Mouse (Mus musculus) heart, embryonic 11.5 days (tissue): ENCODE results near the gene Tmem135. TPM values are rescaled to one million over a fixed set of nuclear protein-coding genes. Genes with fewer than 3 reads are reported as not detected.
"Not testable (repeated sequence)": the region's sequence is repeated elsewhere in the genome, so short reads cannot be mapped to it uniquely, and the experiment has no call there.

Source experiments
- ATAC-seq: fragments of 200-750 bp; cut with Nextera tagmentation; replicated peaks from 2 replicates; pipeline ENCODE4 v1.8.0; 2017; ENCODE audit warnings: moderate library complexity; ENCODE audit not compliant: insufficient number of reproducible peaks, low FRiP score, low TSS enrichment
- H3K27ac ChIP-seq: fragments of 300-500 bp; sonication (generic); 2 replicates; pipeline ENCODE4 v1.5.1; 2014; ENCODE audit warnings: mild to moderate bottlenecking, low read depth, low read length
- H3K27me3 ChIP-seq: fragments of 300-500 bp; sonication (generic); 2 replicates; pipeline ENCODE4 v1.6.1; 2014; ENCODE audit warnings: mild to moderate bottlenecking, low read length, mixed read lengths; ENCODE audit not compliant: control insufficient read depth, insufficient read depth
- H3K36me3 ChIP-seq: fragments of 300-500 bp; sonication (generic); 2 replicates; pipeline ENCODE4 v1.6.1; 2014; ENCODE audit warnings: mild to moderate bottlenecking, low read length, moderate library complexity, mixed read lengths; ENCODE audit not compliant: control insufficient read depth, insufficient read depth
- H3K4me1 ChIP-seq: fragments of 300-500 bp; sonication (generic); 2 replicates; pipeline ENCODE4 v1.6.1; 2014; ENCODE audit warnings: low read length; ENCODE audit not compliant: control insufficient read depth, insufficient read depth
- H3K4me2 ChIP-seq: fragments of 300-500 bp; sonication (generic); 2 replicates; pipeline ENCODE4 v1.6.1; 2014; ENCODE audit warnings: mild to moderate bottlenecking, moderate library complexity
- H3K4me3 ChIP-seq: fragments of 300-500 bp; sonication (generic); 2 replicates; pipeline ENCODE4 v1.5.1; 2014; ENCODE audit warnings: low read depth, low read length
- H3K9ac ChIP-seq: fragments of 300-500 bp; sonication (generic); 2 replicates; pipeline ENCODE4 v1.6.1; 2014; ENCODE audit warnings: mild to moderate bottlenecking, low read depth, low read length, moderate library complexity
- H3K9me3 ChIP-seq: fragments of 300-500 bp; sonication (generic); replicated peaks from 2 replicates; pipeline ENCODE4 v1.6.1; 2016; ENCODE audit warnings: low read length; ENCODE audit not compliant: control insufficient read depth
- WGBS: fragments of 180-500 bp; shearing (Covaris S2); extraction: QIAGEN DNeasy Blood & Tissue Kit; methylation state at CpG from one replicate; pipeline ENCODE4 v1.1.7; 2014; ENCODE audit not compliant: insufficient replicate concordance; 5-methylcytosine and 5-hydroxymethylcytosine counted together
- polyA plus RNA-seq: library from polyadenylated mRNA; unstranded; fragments of >200 nt; fragmentation: Nextera tagmentation; extraction: Ambion mirVana; gene quantifications from 2 replicates; pipeline ENCODE4 v1.2.1, GENCODE M21; 2014

The Tmem135 gene
- polyA plus RNA-seq, 1 experiment from 2014 or later: 27.2 TPM

DNA sequence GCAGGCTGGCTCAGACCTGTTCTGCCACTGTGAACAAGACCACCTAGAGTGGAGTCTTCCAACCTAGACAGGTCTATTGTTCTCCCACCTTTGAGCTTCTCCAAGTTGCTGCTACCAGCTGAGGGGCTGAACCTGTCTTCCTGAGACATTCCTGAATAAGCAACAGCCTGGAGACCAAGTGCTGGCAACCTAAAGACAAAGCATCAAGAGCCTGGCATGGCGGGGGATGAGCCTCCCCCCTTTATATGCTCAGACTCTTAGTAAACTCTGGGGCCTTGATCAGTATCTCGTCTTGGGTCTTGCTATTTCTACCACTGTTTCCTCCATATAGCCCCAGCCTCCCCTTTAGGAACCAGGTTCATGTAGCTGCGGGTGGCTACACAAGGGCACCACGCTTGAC is 81.3 kb downstream of the Tmem135 start:
- H3K9ac ChIP-seq, H3K4me1 ChIP-seq, H3K9me3 ChIP-seq, H3K27ac ChIP-seq, H3K4me3 ChIP-seq, ATAC-seq, H3K4me2 ChIP-seq, H3K27me3 ChIP-seq, H3K36me3 ChIP-seq: not testable (repeated sequence)
- WGBS: 83% methylated on average over 4 of the region's 4 CpGs

DNA sequence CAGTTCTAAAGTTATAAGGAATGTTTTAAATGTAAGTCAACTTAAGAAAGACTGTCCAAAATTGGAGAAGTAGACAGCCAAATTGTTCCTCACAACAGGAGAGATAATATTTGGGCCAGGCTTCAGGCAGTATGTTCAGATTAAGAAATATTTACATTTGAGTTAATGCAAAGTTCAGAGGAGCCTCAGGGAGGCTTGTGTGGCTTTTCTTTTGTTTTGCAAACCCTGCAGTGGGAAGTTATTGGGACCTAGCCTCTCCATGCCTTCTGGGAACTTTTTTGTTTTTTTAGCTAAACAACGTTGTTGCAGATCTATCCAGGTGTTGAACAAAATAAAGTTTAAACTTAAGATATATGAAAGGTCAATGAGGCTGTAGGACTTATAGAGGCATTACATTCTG is 84.7 kb downstream of the Tmem135 start:
- H3K9me3 ChIP-seq: no peaks in the 10 kb centered on the region
- no peak overlapping the region for H3K27ac ChIP-seq
- no peak overlapping the region for H3K4me2 ChIP-seq
- H3K27me3 ChIP-seq: no peaks in the 10 kb centered on the region
- 74% methylated on average over 1 of the region's 1 CpGs for WGBS
- H3K36me3 ChIP-seq: no peaks in the 10 kb centered on the region
- H3K4me3 ChIP-seq: no peak overlapping the region
- H3K4me1 ChIP-seq: no peaks in the 10 kb centered on the region
- ATAC-seq: no peak
- no peak overlapping the region for H3K9ac ChIP-seq

DNA sequence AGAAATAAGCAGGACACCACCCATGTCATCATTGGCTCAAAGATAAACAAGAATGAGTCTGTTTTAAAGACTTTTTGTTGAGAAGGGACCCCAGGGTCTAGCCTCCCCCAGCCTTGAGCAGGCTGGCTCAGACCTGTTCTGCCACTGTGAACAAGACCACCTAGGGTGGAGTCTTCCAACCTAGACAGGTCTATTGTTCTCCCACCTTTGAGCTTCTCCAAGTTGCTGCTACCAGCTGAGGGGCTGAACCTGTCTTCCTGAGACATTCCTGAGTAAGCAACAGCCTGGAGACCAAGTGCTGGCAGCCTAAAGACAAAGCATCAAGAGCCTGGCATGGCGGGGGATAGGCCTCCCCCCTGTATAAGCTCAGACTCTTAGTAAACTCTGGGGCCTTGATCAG is 86.9 kb downstream of the Tmem135 start:
- not testable (repeated sequence) for H3K4me3 ChIP-seq, H3K9ac ChIP-seq, H3K4me1 ChIP-seq, H3K27me3 ChIP-seq, H3K36me3 ChIP-seq, H3K9me3 ChIP-seq, H3K4me2 ChIP-seq, ATAC-seq, H3K27ac ChIP-seq
- 94% methylated on average over 1 of the region's 1 CpGs for WGBS

DNA sequence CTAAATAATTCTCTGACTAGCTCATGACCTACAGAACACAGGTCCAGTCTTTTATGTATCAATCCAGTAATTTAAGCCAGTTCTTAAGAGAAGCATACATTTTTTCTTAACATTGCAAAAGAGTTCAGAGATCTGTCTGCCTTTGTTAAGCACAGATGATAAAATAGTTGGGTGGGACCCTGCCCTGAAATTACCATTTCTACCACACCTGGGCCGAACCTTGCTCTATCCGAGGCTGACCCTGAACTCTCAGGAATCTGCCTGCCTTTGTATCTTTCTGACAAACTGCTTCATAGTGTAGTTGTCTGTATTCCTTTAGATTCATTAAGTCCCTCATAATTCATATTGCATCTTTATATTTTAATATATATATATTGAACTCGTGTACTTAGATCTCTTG is 87.9 kb downstream of the Tmem135 start:
- H3K9ac ChIP-seq: no peak overlapping the region
- peaks cover 3% of the 10 kb centered on the region; the same call in 1 of the 2 replicates for H3K9me3 ChIP-seq
- H3K4me1 ChIP-seq: no peaks in the 10 kb centered on the region
- no peak overlapping the region for H3K27ac ChIP-seq
- ATAC-seq: no peak
- peaks cover 5% of the 10 kb centered on the region; the same call in 1 of the 2 replicates for H3K36me3 ChIP-seq
- no peak overlapping the region for H3K4me2 ChIP-seq
- no peaks in the 10 kb centered on the region for H3K27me3 ChIP-seq
- H3K4me3 ChIP-seq: no peak overlapping the region
- 87% methylated on average over 3 of the region's 3 CpGs for WGBS

DNA sequence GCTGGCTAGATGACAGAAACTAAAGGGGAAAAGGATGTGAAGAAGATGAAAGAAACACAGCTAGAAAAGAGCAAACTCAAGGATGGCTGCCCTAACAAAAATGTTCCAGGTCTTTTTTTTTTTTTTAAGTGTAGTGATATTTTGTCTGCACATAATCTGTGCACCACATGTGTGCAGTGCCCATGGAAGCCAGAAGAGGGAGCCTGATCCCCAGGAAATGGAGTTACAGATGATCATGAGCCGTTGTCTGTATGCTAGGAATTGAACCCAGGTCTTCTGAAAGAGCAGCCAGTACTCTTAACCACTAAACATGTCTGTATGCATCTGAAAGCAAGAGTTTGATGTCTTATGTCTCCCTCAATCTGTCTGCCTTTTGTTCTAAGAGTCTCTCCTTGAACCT is 92.5 kb downstream of the Tmem135 start:
- Histone ChIP-seq H3K9me3 (peaks cover 3% of the 10 kb centered on the region; the same call in 1 of the 2 replicates), H3K9ac (no peak overlapping the region), H3K36me3 (peaks cover 5% of the 10 kb centered on the region; the same call in 1 of the 2 replicates), H3K4me3 (no peak overlapping the region), H3K4me1 (0 out of 2 replicates have a peak, but pooled peaks cover 5% of the 10 kb centered on the region), H3K27ac (no peak overlapping the region), H3K4me2 (no peak overlapping the region), H3K27me3 (no peaks in the 10 kb centered on the region)
- ATAC-seq: no peak
- 86% methylated on average over 1 of the region's 1 CpGs for WGBS

DNA sequence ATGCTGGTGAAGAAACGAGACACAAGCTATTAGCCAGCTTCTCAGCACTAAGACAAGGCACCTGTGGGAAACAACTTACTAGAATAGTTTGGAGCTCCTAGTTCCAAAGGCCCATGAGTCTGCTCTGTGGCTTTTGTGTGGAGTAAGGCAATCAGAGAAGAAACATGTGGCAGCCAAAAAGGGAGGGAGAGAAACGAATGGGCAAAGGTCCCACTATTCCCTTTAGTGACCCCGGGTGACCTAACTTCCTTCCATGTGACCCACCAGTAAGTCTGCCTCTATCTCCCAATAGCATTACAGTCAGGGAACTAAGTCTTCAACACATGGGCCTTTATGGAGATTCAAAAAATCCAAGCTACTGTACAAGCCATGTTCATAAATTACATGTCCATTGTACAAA is 95.1 kb downstream of the Tmem135 start:
- H3K36me3 ChIP-seq: peaks cover 5% of the 10 kb centered on the region; the same call in 1 of the 2 replicates
- WGBS: 60% methylated on average over 3 of the region's 3 CpGs
- no peak overlapping the region for H3K27ac ChIP-seq
- H3K4me3 ChIP-seq: no peak overlapping the region
- 0 out of 2 replicates have a peak, but pooled peaks cover 5% of the 10 kb centered on the region for H3K4me1 ChIP-seq
- ATAC-seq: no peak
- peaks cover 3% of the 10 kb centered on the region; the same call in 1 of the 2 replicates for H3K9me3 ChIP-seq
- H3K27me3 ChIP-seq: no peaks in the 10 kb centered on the region
- no peak overlapping the region for H3K4me2 ChIP-seq
- H3K9ac ChIP-seq: no peak overlapping the region

DNA sequence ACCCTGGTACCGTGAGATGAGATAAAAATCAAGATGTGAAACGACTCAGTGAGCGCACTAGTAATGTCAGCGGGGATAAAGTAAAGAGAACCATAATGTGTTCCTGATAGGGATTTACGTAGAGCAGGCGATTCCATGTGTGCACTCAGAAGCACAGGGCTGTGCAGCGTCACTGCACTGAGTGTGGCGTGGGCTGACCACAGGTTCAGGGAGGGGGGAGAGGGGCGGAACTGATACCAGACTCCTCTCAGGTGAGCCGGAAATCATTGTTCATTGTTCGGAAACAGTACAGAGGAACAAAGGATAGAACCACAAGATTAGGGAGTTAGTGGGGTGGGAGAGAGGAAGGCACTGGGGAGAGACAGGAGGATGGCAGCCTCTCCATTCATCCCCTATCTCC is 95.8 kb downstream of the Tmem135 start:
- no peak overlapping the region for H3K4me2 ChIP-seq
- H3K4me3 ChIP-seq: no peak overlapping the region
- no peak overlapping the region for H3K27ac ChIP-seq
- no peak overlapping the region for H3K9ac ChIP-seq
- no peak for ATAC-seq
- 66% methylated on average over 11 of the region's 11 CpGs for WGBS
- H3K4me1 ChIP-seq: 0 out of 2 replicates have a peak, but pooled peaks cover 5% of the 10 kb centered on the region
- no peaks in the 10 kb centered on the region for H3K27me3 ChIP-seq
- peaks cover 5% of the 10 kb centered on the region; the same call in 1 of the 2 replicates for H3K36me3 ChIP-seq
- peaks cover 3% of the 10 kb centered on the region; the same call in 1 of the 2 replicates for H3K9me3 ChIP-seq

DNA sequence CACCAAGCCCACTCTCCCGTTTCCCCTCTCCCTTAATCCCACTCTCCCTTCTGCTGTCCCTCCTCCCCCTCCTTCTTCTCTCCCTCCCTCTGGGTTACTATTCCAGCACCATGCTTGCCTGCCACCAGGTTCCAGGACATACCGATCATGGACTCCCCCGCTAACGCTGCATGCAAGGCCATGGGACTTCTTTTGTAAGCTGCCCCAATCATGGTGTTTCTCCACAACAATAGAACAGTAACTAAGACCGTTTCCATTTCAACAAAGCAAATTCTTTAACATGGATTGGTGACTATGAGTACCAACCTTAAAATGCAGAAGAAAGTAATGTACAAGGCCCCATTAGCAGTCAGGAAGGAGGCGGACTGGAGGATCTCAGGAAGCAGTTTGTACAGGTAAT is 97.2 kb downstream of the Tmem135 start:
- H3K27me3 ChIP-seq: no peaks in the 10 kb centered on the region
- no peak overlapping the region for H3K9ac ChIP-seq
- WGBS: 83% methylated on average over 6 of the region's 6 CpGs
- H3K4me1 ChIP-seq: 0 out of 2 replicates have a peak, but pooled peaks cover 5% of the 10 kb centered on the region
- H3K4me3 ChIP-seq: no peak overlapping the region
- no peak overlapping the region for H3K27ac ChIP-seq
- no peak overlapping the region for H3K4me2 ChIP-seq
- H3K36me3 ChIP-seq: peaks cover 3% of the 10 kb centered on the region; the same call in 1 of the 2 replicates
- H3K9me3 ChIP-seq: peaks cover 3% of the 10 kb centered on the region; the same call in 1 of the 2 replicates
- ATAC-seq: no peak

DNA sequence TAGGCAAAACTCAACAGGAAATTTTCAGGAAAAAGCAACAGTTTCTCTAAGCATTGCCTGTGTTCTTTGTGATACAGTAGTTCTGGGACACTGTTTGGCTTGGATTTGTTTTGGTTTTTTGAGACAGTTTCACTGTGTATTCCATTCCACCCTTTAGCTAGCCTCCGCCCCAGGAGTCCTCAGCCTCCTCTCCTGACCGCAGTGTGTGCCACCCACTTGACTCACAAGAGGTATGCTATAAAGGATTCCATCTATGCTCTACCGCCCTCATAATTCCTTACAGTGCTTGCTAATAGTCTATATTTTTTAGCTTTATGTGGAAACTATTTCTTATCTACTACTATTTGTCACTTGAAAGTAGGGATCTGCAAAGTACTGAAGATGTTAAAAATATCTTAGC is 99.1 kb downstream of the Tmem135 start:
- H3K36me3 ChIP-seq: no peaks in the 10 kb centered on the region
- H3K4me2 ChIP-seq: no peak overlapping the region
- H3K9ac ChIP-seq: no peak overlapping the region
- H3K27me3 ChIP-seq: no peaks in the 10 kb centered on the region
- WGBS: 64% methylated on average over 3 of the region's 3 CpGs
- no peaks in the 10 kb centered on the region for H3K9me3 ChIP-seq
- H3K27ac ChIP-seq: no peak overlapping the region
- no peak for ATAC-seq
- H3K4me1 ChIP-seq: 0 out of 2 replicates have a peak, but pooled peaks cover 5% of the 10 kb centered on the region
- no peak overlapping the region for H3K4me3 ChIP-seq
